Mouse (Mus musculus) frontal cortex, postnatal 14 days (tissue): Measurements from ENCODE around the gene Agbl1.

Experiments used
- DNase-seq, 2 experiments: peaks; one replicate each; pipeline ENCODE4 v3.0.0; 2022; ENCODE audit warnings: low spot score in 2 of 2

Agbl1 gene

GRCm38 (mm10) chr7:76921671-76922070, 692.0 kb downstream of the Agbl1 start:
- DNase-seq: no peak

GRCm38 (mm10) chr7:76935219-76935618, 705.5 kb downstream of the Agbl1 start:
- no peak for DNase-seq

GRCm38 (mm10) chr7:76941531-76941930, 711.8 kb downstream of the Agbl1 start:
- no peak for DNase-seq

GRCm38 (mm10) chr7:76971334-76971733, 741.6 kb downstream of the Agbl1 start:
- peak in 1 of 2 experiments; percentile 4 for DNase-seq

- DNase-seq: no peak
Observed at GRCm38 (mm10) chr7:77009571-77009970, 779.9 kb downstream of the Agbl1 start.

- no peak for DNase-seq
Observed at GRCm38 (mm10) chr7:77029019-77029418, 799.3 kb downstream of the Agbl1 start.

GRCm38 (mm10) chr7:77076033-77076432, 846.3 kb downstream of the Agbl1 start:
- DNase-seq: no peak

- no peak for DNase-seq
Observed at GRCm38 (mm10) chr7:77087266-77087665, 857.6 kb downstream of the Agbl1 start.

GRCm38 (mm10) chr7:77095153-77095552, 865.5 kb downstream of the Agbl1 start:
- no peak for DNase-seq

- no peak for DNase-seq
Observed at GRCm38 (mm10) chr7:77114021-77114420, 884.3 kb downstream of the Agbl1 start.

GRCm38 (mm10) chr7:77129045-77129444, 899.4 kb downstream of the Agbl1 start:
- no peak for DNase-seq

- no peak for DNase-seq
Observed at GRCm38 (mm10) chr7:77131950-77132349, 902.3 kb downstream of the Agbl1 start.

GRCm38 (mm10) chr7:77132615-77133420, 903.1 kb downstream of the Agbl1 start:
- DNase-seq: peak; percentile 19 to 24

- no peak for DNase-seq
Observed at GRCm38 (mm10) chr7:77134860-77135259, 905.2 kb downstream of the Agbl1 start.

- no peak for DNase-seq
Observed at GRCm38 (mm10) chr7:77138707-77139106, 909.0 kb downstream of the Agbl1 start.

GRCm38 (mm10) chr7:77147527-77147926, 917.8 kb downstream of the Agbl1 start:
- no peak for DNase-seq

- no peak for DNase-seq
Observed at GRCm38 (mm10) chr7:77148820-77149219, 919.1 kb downstream of the Agbl1 start.

- no peak for DNase-seq
Observed at GRCm38 (mm10) chr7:77149846-77150245, 920.2 kb downstream of the Agbl1 start.

- no peak for DNase-seq
Observed at GRCm38 (mm10) chr7:77152393-77152792, 922.7 kb downstream of the Agbl1 start.

- DNase-seq: no peak
Observed at GRCm38 (mm10) chr7:77152909-77153308, 923.2 kb downstream of the Agbl1 start.

GRCm38 (mm10) chr7:77164921-77165320, 935.2 kb downstream of the Agbl1 start:
- no peak for DNase-seq
